Mouse (Mus musculus): ENCODE results near the gene Isg20. TPM values are rescaled to one million over a fixed set of nuclear protein-coding genes. Genes with fewer than 3 reads are reported as not detected.
A peak's percentile ranks its signal among the peaks of the same experiment; 100 is the strongest.

Isg20 gene
- polyA plus RNA-seq, 1 experiment from 2014 or later, result 0.49 TPM

DNA sequence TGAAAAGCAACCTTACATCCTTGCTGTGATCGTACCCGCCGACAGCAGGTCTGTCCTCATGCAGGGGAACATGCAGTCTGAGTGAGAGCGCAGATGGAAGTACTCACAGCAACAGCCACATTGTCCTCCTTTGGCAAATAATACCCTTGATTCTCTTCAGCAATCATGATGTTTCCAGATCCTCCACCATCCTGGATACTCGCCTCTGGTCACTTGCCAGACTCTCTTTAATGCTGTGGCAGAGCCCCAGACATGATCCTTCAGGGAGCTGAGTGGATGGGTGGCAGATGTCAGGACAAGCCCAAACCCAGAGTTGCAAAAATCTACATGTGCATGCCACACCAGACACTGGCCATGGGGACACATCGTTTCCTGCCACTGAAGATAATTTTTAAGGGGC lies 41.9 kb downstream of the Isg20 start:
- ATAC-seq (ENCODE audit: insufficient read depth, low FRiP score, low TSS enrichment), result no peak
- whole genome bisulfite sequencing, result 87% methylated on average over 6 of the region's 6 CpGs
- Histone ChIP-seq H3K4me2 (ENCODE audit: low read depth) (no peak overlapping the region), H3K36me3 (ENCODE audit: control insufficient read depth, insufficient read depth, low read length) (no peaks in the 10 kb centered on the region), H3K27ac (ENCODE audit: low read depth, low read length) (no peak overlapping the region), H3K4me3 (ENCODE audit: low read depth, low read length) (no peak overlapping the region), H3K9ac (ENCODE audit: low read length) (no peak overlapping the region), H3K4me1 (ENCODE audit: control insufficient read depth, insufficient read depth, low read length) (no peaks in the 10 kb centered on the region), H3K9me3 (ENCODE audit: control insufficient read depth, low read length) (no peaks in the 10 kb centered on the region), H3K27me3 (ENCODE audit: control insufficient read depth, insufficient read depth, low read length) (no peaks in the 10 kb centered on the region)
- DNase-seq (ENCODE audit: low spot score), result no peak

GRCm38 (mm10) chr7:78958499-78959073 lies 45.4 kb downstream of the Isg20 start:
- Histone ChIP-seq H3K4me2 (ENCODE audit: low read depth) (no peak overlapping the region), H3K9me3 (ENCODE audit: control insufficient read depth, low read length) (no peaks in the 10 kb centered on the region), H3K4me1 (ENCODE audit: control insufficient read depth, insufficient read depth, low read length) (no peaks in the 10 kb centered on the region), H3K36me3 (ENCODE audit: control insufficient read depth, insufficient read depth, low read length) (no peaks in the 10 kb centered on the region), H3K9ac (ENCODE audit: low read length) (no peak overlapping the region), H3K27me3 (ENCODE audit: control insufficient read depth, insufficient read depth, low read length) (no peaks in the 10 kb centered on the region), H3K4me3 (ENCODE audit: low read depth, low read length) (no peak overlapping the region), H3K27ac (ENCODE audit: low read depth, low read length) (no peak overlapping the region)
- no peak for DNase-seq (ENCODE audit: low spot score)
- no peak for ATAC-seq (ENCODE audit: insufficient read depth, low FRiP score, low TSS enrichment)
- 84% methylated on average over 6 of the region's 6 CpGs for WGBS

GRCm38 (mm10) chr7:78963891-78964290 lies 50.7 kb downstream of the Isg20 start:
- no peaks in the 10 kb centered on the region for H3K27me3 ChIP-seq (ENCODE audit: control insufficient read depth, insufficient read depth, low read length)
- no peaks in the 10 kb centered on the region for H3K9me3 ChIP-seq (ENCODE audit: control insufficient read depth, low read length)
- DNase-seq (ENCODE audit: low spot score), result no peak
- WGBS, result 89% methylated on average over 3 of the region's 3 CpGs
- H3K4me1 ChIP-seq (ENCODE audit: control insufficient read depth, insufficient read depth, low read length), result no peaks in the 10 kb centered on the region
- no peak overlapping the region for H3K9ac ChIP-seq (ENCODE audit: low read length)
- no peak for ATAC-seq (ENCODE audit: insufficient read depth, low FRiP score, low TSS enrichment)
- H3K36me3 ChIP-seq (ENCODE audit: control insufficient read depth, insufficient read depth, low read length), result no peaks in the 10 kb centered on the region
- no peak overlapping the region for H3K4me3 ChIP-seq (ENCODE audit: low read depth, low read length)
- H3K4me2 ChIP-seq (ENCODE audit: low read depth), result no peak overlapping the region
- H3K27ac ChIP-seq (ENCODE audit: low read depth, low read length), result no peak overlapping the region

Small RNA genes lying within 50 kb of the gene (microRNA-seq; reads per million reads assigned to microRNA genes)
- gene Mir7-2, result 73.7 reads per million, percentile 45 among the genes with 10 or more reads in this experiment

Other genes with a start within 250 kb of the Isg20 start
- 11.2 and 12.3 TPM in 2 replicates for gene Ntrk3, start 175.4 kb upstream of the Isg20 start, polyA plus RNA-seq (2014; fragmentation: Nextera tagmentation; extraction: Ambion mirVana)
- gene Mrps11, start 130.3 kb upstream of the Isg20 start, polyA plus RNA-seq (2014; fragmentation: Nextera tagmentation; extraction: Ambion mirVana), result 83.6 and 88.1 TPM in 2 replicates
- 65.6 and 66.9 TPM in 2 replicates for gene Mrpl46, start 129.9 kb upstream of the Isg20 start, polyA plus RNA-seq (2014; fragmentation: Nextera tagmentation; extraction: Ambion mirVana)
- gene Det1, start 66.2 kb upstream of the Isg20 start, polyA plus RNA-seq (2014; fragmentation: Nextera tagmentation; extraction: Ambion mirVana), result 22.0 and 22.2 TPM in 2 replicates
- gene Aen, start 17.6 kb upstream of the Isg20 start, polyA plus RNA-seq (2014; fragmentation: Nextera tagmentation; extraction: Ambion mirVana), result 49.1 and 52.5 TPM in 2 replicates
- gene Acan, start 140.1 kb downstream of the Isg20 start, polyA plus RNA-seq (2014; fragmentation: Nextera tagmentation; extraction: Ambion mirVana), result 0.44 and 0.93 TPM in 2 replicates
- gene Hapln3, start 217.6 kb downstream of the Isg20 start, polyA plus RNA-seq (2014; fragmentation: Nextera tagmentation; extraction: Ambion mirVana), result 1.2 and 2.7 TPM in 2 replicates
- 81.6 and 85.2 TPM in 2 replicates for gene Mfge8, start 235.6 kb downstream of the Isg20 start, polyA plus RNA-seq (2014; fragmentation: Nextera tagmentation; extraction: Ambion mirVana)